Mouse (Mus musculus): Measurements from ENCODE around the gene Tac2.

GRCm38 (mm10) chr10:127708850-127709370 is 15.4 kb upstream of the Tac2 start:
- no peak for TF ChIP-seq CTCF (conservative IDR thresholded peaks at IDR 0.05; ENCODE audit: low read length)
- TF ChIP-seq NANOG (IDR thresholded peaks at IDR 0.05; ENCODE audit: borderline replicate concordance, low read length), result no peak

Measured in E14TG2a.4 (cell line).